Mouse (Mus musculus) kidney, adult 2 months (tissue): ENCODE measurements at regions not wholly inside any gene's neighbourhood (a gene's known extent, or its start where the extent isn't known, plus 50 kb on each side); places are given as distances from the start of the nearest gene placed in this dataset.

Experiments used
- DNase-seq: peaks from one replicate; pipeline ENCODE4 v3.0.0; 2021
- H3K27ac ChIP-seq: fragments of 200-500 bp; 2 replicates; pipeline ENCODE4 v1.5.1; 2012; ENCODE audit warnings: low read depth, low read length, control low read depth, inconsistent platforms; ENCODE audit not compliant: insufficient read depth
- H3K27me3 ChIP-seq: fragments of 200-500 bp; replicated peaks from 2 replicates; pipeline ENCODE4 v1.6.1; 2012; ENCODE audit warnings: mild to moderate bottlenecking, moderate library complexity, low read length, inconsistent platforms; ENCODE audit not compliant: control insufficient read depth, insufficient read depth
- H3K36me3 ChIP-seq: fragments of 200-500 bp; 2 replicates; pipeline ENCODE4 v1.6.1; 2012; ENCODE audit warnings: mild to moderate bottlenecking, moderate library complexity, low read length, inconsistent platforms; ENCODE audit not compliant: control insufficient read depth, insufficient read depth
- H3K4me1 ChIP-seq: fragments of 200-500 bp; 2 replicates; pipeline ENCODE4 v1.6.1; 2011; ENCODE audit warnings: low read length; ENCODE audit not compliant: control insufficient read depth, insufficient read depth
- H3K4me3 ChIP-seq: fragments of 200-500 bp; 2 replicates; pipeline ENCODE4 v1.5.1; 2011; ENCODE audit warnings: mild to moderate bottlenecking, low read depth, low read length, control low read depth; ENCODE audit not compliant: insufficient read depth
- CTCF ChIP-seq: fragments of 200-500 bp; conservative IDR thresholded peaks from 2 replicates; pipeline ENCODE4 v1.5.1; 2011; ENCODE audit warnings: low read depth, mild to moderate bottlenecking, control low read depth, low read length, moderate library complexity, mixed read lengths; ENCODE audit not compliant: insufficient read depth, insufficient read length
- POLR2A ChIP-seq: fragments of 200-500 bp; IDR thresholded peaks from one replicate; pipeline ENCODE4 v1.6.1; 2011; ENCODE audit warnings: low read depth, low read length, control low read depth
- WGBS: fragments of 180-500 bp; shearing (Covaris S2); methylation state at CpG from one replicate; pipeline ENCODE4 v1.1.7; 2018; 5-methylcytosine and 5-hydroxymethylcytosine counted together

GRCm38 (mm10) chr2:180832711-180833110 is 56.0 kb upstream of the Bhlhe23 start:
- no peak overlapping the region for H3K4me3 ChIP-seq
- DNase-seq: no peak
- 68% methylated on average over 7 of the region's 7 CpGs for WGBS
- H3K36me3 ChIP-seq: no peaks in the 10 kb centered on the region
- TF ChIP-seq CTCF (no peak), POLR2A (no peak)
- no peak overlapping the region for H3K27ac ChIP-seq
- H3K27me3 ChIP-seq: no peaks in the 10 kb centered on the region
- no peaks in the 10 kb centered on the region for H3K4me1 ChIP-seq

GRCm38 (mm10) chr2:180830607-180831006 is 53.9 kb upstream of the Bhlhe23 start:
- H3K27me3 ChIP-seq: no peaks in the 10 kb centered on the region
- H3K4me1 ChIP-seq: no peaks in the 10 kb centered on the region
- WGBS: 62% methylated on average over 2 of the region's 2 CpGs
- no peak for DNase-seq
- H3K36me3 ChIP-seq: no peaks in the 10 kb centered on the region
- TF ChIP-seq POLR2A (no peak), CTCF (no peak)
- H3K27ac ChIP-seq: no peak overlapping the region
- H3K4me3 ChIP-seq: no peak overlapping the region

GRCm38 (mm10) chr2:180828086-180828485 is 51.4 kb upstream of the Bhlhe23 start:
- WGBS: 72% methylated on average over 2 of the region's 2 CpGs
- H3K4me3 ChIP-seq: no peak overlapping the region
- no peak overlapping the region for H3K27ac ChIP-seq
- H3K4me1 ChIP-seq: no peaks in the 10 kb centered on the region
- H3K27me3 ChIP-seq: no peaks in the 10 kb centered on the region
- TF ChIP-seq POLR2A (no peak), CTCF (no peak)
- DNase-seq: no peak
- no peaks in the 10 kb centered on the region for H3K36me3 ChIP-seq

GRCm38 (mm10) chr2:180826742-180827141 is 50.0 kb upstream of the Bhlhe23 start:
- no peaks in the 10 kb centered on the region for H3K4me1 ChIP-seq
- TF ChIP-seq CTCF (no peak), POLR2A (no peak)
- no peaks in the 10 kb centered on the region for H3K36me3 ChIP-seq
- H3K27me3 ChIP-seq: no peaks in the 10 kb centered on the region
- 92% methylated on average over 1 of the region's 1 CpGs for WGBS
- no peak overlapping the region for H3K27ac ChIP-seq
- DNase-seq: no peak
- H3K4me3 ChIP-seq: no peak overlapping the region
